Mouse (Mus musculus) hindbrain, embryonic 12.5 days (tissue): ENCODE measurements around the gene Gopc. TPM values are rescaled to one million over a fixed set of nuclear protein-coding genes. Genes with fewer than 3 reads are reported as not detected.
"Not testable (repeated sequence)": the region's sequence is repeated elsewhere in the genome, so short reads cannot be mapped to it uniquely, and the experiment has no call there.

ENCODE experiments used
- ATAC-seq: fragments of 200-750 bp; cut with Nextera tagmentation; 2 replicates; pipeline ENCODE4 v1.8.0; 2017; ENCODE audit warnings: moderate TSS enrichment; ENCODE audit not compliant: low FRiP score
- H3K27ac ChIP-seq: fragments of 300-500 bp; sonication (generic); 2 replicates; pipeline ENCODE4 v1.5.1; 2016; ENCODE audit warnings: mild to moderate bottlenecking
- H3K27me3 ChIP-seq: fragments of 300-500 bp; sonication (generic); 2 replicates; pipeline ENCODE4 v1.6.1; 2016; ENCODE audit warnings: mild to moderate bottlenecking
- H3K36me3 ChIP-seq: fragments of 300-500 bp; sonication (generic); 2 replicates; pipeline ENCODE4 v1.6.1; 2016; ENCODE audit warnings: mild to moderate bottlenecking
- H3K4me1 ChIP-seq: fragments of 300-500 bp; sonication (generic); 2 replicates; pipeline ENCODE4 v1.6.1; 2016
- H3K4me2 ChIP-seq: fragments of 300-500 bp; sonication (generic); replicated peaks from 2 replicates; pipeline ENCODE4 v1.6.1; 2016; ENCODE audit warnings: mild to moderate bottlenecking
- H3K4me3 ChIP-seq: fragments of 300-500 bp; sonication (generic); 2 replicates; pipeline ENCODE4 v1.5.1; 2016; ENCODE audit warnings: mild to moderate bottlenecking
- H3K9ac ChIP-seq: fragments of 300-500 bp; sonication (generic); 2 replicates; pipeline ENCODE4 v1.6.1; 2016; ENCODE audit warnings: mild to moderate bottlenecking, moderate library complexity
- H3K9me3 ChIP-seq: fragments of 300-500 bp; sonication (generic); replicated peaks from 2 replicates; pipeline ENCODE4 v1.6.1; 2016; ENCODE audit warnings: mild to moderate bottlenecking
- WGBS: fragments of 180-500 bp; shearing (Covaris S2); methylation state at CpG from one replicate; pipeline ENCODE4 v1.1.7; 2016; 5-methylcytosine and 5-hydroxymethylcytosine counted together
- polyA plus RNA-seq: library from polyadenylated mRNA; unstranded; fragments of >200 nt; fragmentation: Nextera tagmentation; extraction: Ambion mirVana; gene quantifications from 2 replicates; pipeline ENCODE4 v1.2.1, GENCODE M21; 2016

Gopc gene
- polyA plus RNA-seq, 1 experiment from 2014 or later = 30.4 TPM

DNA sequence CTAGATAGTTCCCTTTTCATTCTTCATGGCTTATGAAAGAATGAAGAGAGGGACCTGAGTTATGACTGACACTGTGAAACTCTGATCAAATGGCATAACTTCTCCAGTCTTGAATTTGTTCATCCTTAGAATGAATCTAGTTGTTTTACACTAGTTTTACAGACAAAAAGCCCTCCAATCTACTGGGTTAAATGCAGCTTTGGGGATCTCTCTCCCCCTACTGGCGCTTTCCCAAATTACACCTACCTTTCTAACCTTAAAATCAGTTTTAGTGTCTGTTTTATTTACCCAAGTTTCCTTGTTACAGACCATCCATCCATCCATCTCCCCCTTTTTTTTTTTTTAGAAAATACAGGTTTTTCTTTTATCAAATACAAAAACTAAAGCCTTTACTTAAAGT, 50.9 kb downstream of the Gopc start:
- 3% methylated on average over 1 of the region's 1 CpGs for WGBS
- Histone ChIP-seq H3K4me2 (no peak overlapping the region), H3K27me3 (no peaks in the 10 kb centered on the region), H3K4me1 (no peaks in the 10 kb centered on the region), H3K9ac (no peak overlapping the region), H3K36me3 (peaks cover 10% of the 10 kb centered on the region), H3K27ac (no peak overlapping the region), H3K9me3 (no peaks in the 10 kb centered on the region), H3K4me3 (no peak overlapping the region)
- ATAC-seq = no peak

DNA sequence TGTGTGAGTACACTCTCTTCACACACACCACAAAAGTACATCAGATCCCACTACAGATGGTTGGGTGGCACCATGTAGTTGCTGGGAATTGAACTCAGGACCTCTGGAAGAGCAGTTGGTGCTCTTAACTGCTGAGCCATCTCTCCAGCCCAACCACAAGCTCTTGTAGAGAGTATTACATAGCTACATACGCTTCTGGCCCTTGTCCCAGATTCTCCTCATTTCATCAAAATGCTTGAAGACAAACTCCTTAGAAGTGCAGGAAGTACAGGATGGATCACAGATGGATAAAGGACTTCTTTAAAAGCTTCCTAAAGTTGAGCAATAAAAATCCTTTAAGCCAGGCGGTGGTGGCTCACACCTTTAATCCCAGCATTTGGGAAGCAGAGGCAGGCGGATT, 60.0 kb downstream of the Gopc start:
- no peak overlapping the region for H3K4me3 ChIP-seq
- no peak overlapping the region for H3K27ac ChIP-seq
- H3K36me3 ChIP-seq = peaks cover 12% of the 10 kb centered on the region
- H3K4me1 ChIP-seq = no peaks in the 10 kb centered on the region
- ATAC-seq = no peak
- H3K4me2 ChIP-seq = no peak overlapping the region
- WGBS = 92% methylated on average over 3 of the region's 3 CpGs
- H3K9ac ChIP-seq = no peak overlapping the region
- no peaks in the 10 kb centered on the region for H3K9me3 ChIP-seq
- no peaks in the 10 kb centered on the region for H3K27me3 ChIP-seq

- Histone ChIP-seq H3K4me2 (no peak overlapping the region), H3K36me3 (peaks cover 12% of the 10 kb centered on the region), H3K9me3 (no peaks in the 10 kb centered on the region), H3K4me1 (no peaks in the 10 kb centered on the region), H3K9ac (no peak overlapping the region), H3K27ac (no peak overlapping the region), H3K27me3 (no peaks in the 10 kb centered on the region), H3K4me3 (no peak overlapping the region)
- no peak for ATAC-seq
- 94% methylated on average over 28 of the region's 28 CpGs for WGBS
Observed at GRCm38 (mm10) chr10:52319506-52320286, 62.2 kb downstream of the Gopc start.

DNA sequence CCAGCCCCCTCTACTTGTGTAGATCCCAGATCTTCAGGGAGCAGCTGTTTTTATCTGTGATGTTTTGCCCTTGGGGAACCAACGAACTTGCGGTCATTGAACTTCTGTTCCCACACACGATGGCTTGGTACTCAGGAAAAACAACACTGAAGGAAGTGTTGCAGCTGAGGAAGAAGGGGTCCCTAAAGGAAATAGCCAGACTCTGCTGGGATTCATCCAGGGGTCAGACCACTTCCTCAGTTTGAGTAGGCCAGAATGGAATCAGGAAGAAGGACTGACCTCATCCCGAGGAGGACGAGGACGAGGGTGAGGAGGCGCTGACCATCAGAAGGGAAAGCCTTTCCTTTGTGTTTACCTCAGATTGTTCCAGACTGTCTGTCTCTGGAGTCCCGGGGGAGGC, 72.7 kb downstream of the Gopc start:
- Histone ChIP-seq H3K27ac (no peak overlapping the region), H3K9ac (no peak overlapping the region), H3K4me2 (no peak overlapping the region), H3K9me3 (no peaks in the 10 kb centered on the region), H3K36me3 (no peaks in the 10 kb centered on the region), H3K4me3 (no peak overlapping the region), H3K4me1 (no peaks in the 10 kb centered on the region), H3K27me3 (no peaks in the 10 kb centered on the region)
- WGBS = 78% methylated on average over 8 of the region's 8 CpGs
- no peak for ATAC-seq

DNA sequence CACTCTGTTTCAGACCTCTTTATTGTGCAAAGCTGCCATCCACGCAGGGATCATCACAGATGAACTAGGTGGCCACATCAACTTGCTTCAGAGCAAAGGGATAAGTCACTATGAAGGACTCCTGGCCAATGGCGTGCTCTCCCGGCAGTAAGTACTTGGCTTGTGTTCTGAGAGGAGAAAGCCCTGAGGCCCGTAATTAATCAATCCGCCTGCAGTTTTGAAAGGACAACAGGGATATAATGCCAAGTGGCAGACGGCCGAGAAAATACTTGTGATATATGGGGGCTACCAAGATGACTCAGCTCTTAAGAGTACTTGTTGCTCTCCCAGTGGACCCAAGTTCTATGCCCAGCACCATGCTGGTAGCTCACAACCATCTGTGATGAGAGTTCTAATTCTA, 77.3 kb downstream of the Gopc start:
- Histone ChIP-seq H3K4me1 (no peaks in the 10 kb centered on the region), H3K4me2 (no peak overlapping the region), H3K9me3 (no peaks in the 10 kb centered on the region), H3K36me3 (no peaks in the 10 kb centered on the region), H3K27ac (no peak overlapping the region), H3K9ac (no peak overlapping the region), H3K27me3 (no peaks in the 10 kb centered on the region), H3K4me3 (no peak overlapping the region)
- no peak for ATAC-seq
- WGBS = 70% methylated on average over 7 of the region's 7 CpGs

DNA sequence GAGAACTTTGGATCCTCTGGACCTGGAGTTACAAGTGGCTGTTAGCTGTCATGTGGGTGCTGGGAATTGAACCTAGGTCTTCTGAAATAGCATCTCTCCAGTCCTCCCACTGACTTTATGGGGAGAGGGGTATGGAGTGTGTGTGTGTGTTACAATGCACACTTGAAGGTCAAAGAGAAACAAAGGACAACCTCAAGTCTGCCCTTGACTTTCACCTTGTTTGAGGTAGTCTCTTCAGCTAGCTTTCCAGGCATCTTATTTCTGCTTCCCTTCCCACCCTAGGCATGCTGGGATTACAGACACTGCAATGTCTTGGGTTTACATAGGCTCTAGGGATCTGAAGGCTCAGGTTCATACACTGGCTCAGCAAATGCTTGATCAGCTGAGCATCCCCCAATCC, 79.7 kb downstream of the Gopc start:
- no peak for ATAC-seq
- H3K9ac ChIP-seq = no peak overlapping the region
- H3K4me3 ChIP-seq = no peak overlapping the region
- H3K36me3 ChIP-seq = no peaks in the 10 kb centered on the region
- no peaks in the 10 kb centered on the region for H3K9me3 ChIP-seq
- H3K4me2 ChIP-seq = no peak overlapping the region
- no peaks in the 10 kb centered on the region for H3K4me1 ChIP-seq
- H3K27me3 ChIP-seq = no peaks in the 10 kb centered on the region
- H3K27ac ChIP-seq = no peak overlapping the region

DNA sequence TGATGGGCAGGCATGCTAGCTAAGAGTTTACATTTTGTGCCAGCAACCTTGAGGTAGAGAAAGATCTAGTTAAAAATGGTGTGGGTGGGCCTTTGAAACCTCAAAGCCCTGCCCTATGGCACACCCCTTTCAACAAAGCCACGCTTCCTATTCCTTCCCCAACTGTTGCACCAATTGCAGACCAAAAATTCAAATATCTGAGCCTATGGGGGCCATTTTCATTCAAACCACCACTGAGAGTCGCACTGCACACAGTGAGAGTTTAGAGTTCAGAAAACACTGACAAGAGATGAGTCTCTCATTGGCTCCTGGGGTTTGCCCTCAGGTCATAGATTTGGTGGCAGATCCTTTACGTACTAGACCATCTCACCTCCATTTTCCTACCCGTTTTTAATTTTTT, 80.2 kb downstream of the Gopc start:
- H3K4me3 ChIP-seq = no peak overlapping the region
- H3K4me2 ChIP-seq = no peak overlapping the region
- H3K9ac ChIP-seq = no peak overlapping the region
- no peaks in the 10 kb centered on the region for H3K9me3 ChIP-seq
- no peaks in the 10 kb centered on the region for H3K4me1 ChIP-seq
- WGBS = 92% methylated on average over 4 of the region's 4 CpGs
- no peak for ATAC-seq
- no peak overlapping the region for H3K27ac ChIP-seq
- H3K27me3 ChIP-seq = no peaks in the 10 kb centered on the region
- no peaks in the 10 kb centered on the region for H3K36me3 ChIP-seq

- ATAC-seq, H3K4me2 ChIP-seq, H3K9ac ChIP-seq, H3K36me3 ChIP-seq, H3K27me3 ChIP-seq, H3K4me3 ChIP-seq, H3K9me3 ChIP-seq, H3K27ac ChIP-seq, H3K4me1 ChIP-seq: not testable (repeated sequence)
Observed at GRCm38 (mm10) chr10:52298568-52298967, 83.4 kb downstream of the Gopc start.

- no peaks in the 10 kb centered on the region for H3K27me3 ChIP-seq
- 88% methylated on average over 2 of the region's 2 CpGs for WGBS
- no peak for ATAC-seq
Observed at GRCm38 (mm10) chr10:52295934-52296333, 86.0 kb downstream of the Gopc start.

GRCm38 (mm10) chr10:52293921-52294577, 87.9 kb downstream of the Gopc start:
- Histone ChIP-seq H3K27ac (no peak overlapping the region), H3K4me2 (no peak overlapping the region), H3K4me1 (no peaks in the 10 kb centered on the region), H3K9me3 (no peaks in the 10 kb centered on the region), H3K4me3 (no peak overlapping the region), H3K27me3 (no peaks in the 10 kb centered on the region), H3K36me3 (no peaks in the 10 kb centered on the region), H3K9ac (no peak overlapping the region)
- WGBS = 85% methylated on average over 4 of the region's 4 CpGs
- ATAC-seq = no peak

More at GRCm38 (mm10) chr10:52295934-52296333, 86.0 kb downstream of the Gopc start:
- Histone ChIP-seq H3K27ac (no peak overlapping the region), H3K9ac (no peak overlapping the region), H3K36me3 (no peaks in the 10 kb centered on the region), H3K4me2 (no peak overlapping the region), H3K4me3 (no peak overlapping the region), H3K9me3 (no peaks in the 10 kb centered on the region), H3K4me1 (no peaks in the 10 kb centered on the region)

DNA sequence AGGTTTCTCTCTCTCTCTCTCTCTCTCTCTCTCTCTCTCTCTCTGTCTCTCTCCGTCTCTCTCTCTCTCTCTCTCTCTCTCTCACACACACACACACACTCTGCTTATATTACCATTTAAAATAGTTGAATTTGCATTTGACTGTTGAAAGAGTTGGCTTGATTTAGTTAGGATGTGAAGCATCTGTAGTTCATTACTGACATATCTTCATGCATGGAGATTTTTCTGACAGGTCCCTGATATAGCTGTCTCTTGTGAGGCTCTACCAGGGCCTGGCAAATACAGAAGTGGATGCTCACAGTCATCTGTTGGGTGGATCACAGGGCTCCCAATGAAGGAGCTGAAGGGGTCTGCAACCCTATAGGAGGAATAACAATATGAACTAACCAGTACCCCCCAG, 89.5 kb downstream of the Gopc start:
- H3K36me3 ChIP-seq, H3K27ac ChIP-seq, H3K27me3 ChIP-seq, H3K4me3 ChIP-seq, H3K9me3 ChIP-seq, H3K4me2 ChIP-seq, H3K4me1 ChIP-seq, H3K9ac ChIP-seq: not testable (repeated sequence)
- WGBS = 79% methylated on average over 1 of the region's 1 CpGs
- ATAC-seq = 0 out of 2 replicates have a peak, but pooled peaks have one; percentile 35

DNA sequence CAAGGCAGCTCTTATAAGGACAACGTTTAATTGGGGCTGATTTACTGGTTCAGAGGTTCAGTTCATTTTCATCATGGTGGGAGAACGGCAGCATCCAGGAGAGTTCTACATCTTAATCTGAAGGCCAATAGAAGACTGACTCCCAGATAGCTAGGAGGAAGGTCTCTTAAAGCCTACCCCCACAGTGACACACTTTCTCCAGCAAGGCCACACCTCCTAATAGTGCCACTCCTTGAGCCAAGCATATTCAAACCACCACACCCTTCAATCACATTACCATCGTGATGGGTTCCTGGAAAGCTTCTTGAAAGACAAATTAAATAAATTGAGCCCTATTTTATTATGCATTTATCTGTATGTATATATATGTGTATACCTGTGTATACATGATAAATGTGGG, 92.7 kb downstream of the Gopc start:
- 93% methylated on average over 3 of the region's 3 CpGs for WGBS
- H3K4me2 ChIP-seq = no peak overlapping the region
- no peaks in the 10 kb centered on the region for H3K4me1 ChIP-seq
- H3K4me3 ChIP-seq = no peak overlapping the region
- no peaks in the 10 kb centered on the region for H3K27me3 ChIP-seq
- ATAC-seq = no peak
- H3K36me3 ChIP-seq = 0 out of 2 replicates have a peak, but pooled peaks cover 3% of the 10 kb centered on the region
- H3K27ac ChIP-seq = no peak overlapping the region
- H3K9ac ChIP-seq = no peak overlapping the region
- H3K9me3 ChIP-seq = no peaks in the 10 kb centered on the region
